Mouse (Mus musculus) adrenal gland, postnatal 10 days (tissue): ENCODE results near the gene Entpd1. TPM values are rescaled to one million over a fixed set of nuclear protein-coding genes. Genes with fewer than 3 reads are reported as not detected.
"Not testable (repeated sequence)": the region's sequence is repeated elsewhere in the genome, so short reads cannot be mapped to it uniquely, and the experiment has no call there.

Experiments
- DNase-seq: peaks from one replicate; pipeline ENCODE4 v3.0.0; 2021; ENCODE audit warnings: mixed read lengths
- long read RNA-seq, 2 experiments: library from polyadenylated mRNA; stranded (forward); transcript quantifications; one replicate each; pipeline ENCODE4 v2.0.0; 2021
- total RNA-seq, 2 experiments: library from RNA; stranded (reverse); gene quantifications; 2 replicates each; pipeline ENCODE4 v1.2.3; 2021

The Entpd1 gene
- 10 to 100 TPM; 27.2 to 32.8 TPM for total RNA-seq
- long read RNA-seq, experiment 1, full-length matches to known transcripts, result 5 of 12 reads
- long read RNA-seq, experiment 1, partial matches to known transcripts, result 1 of 12 reads
- long read RNA-seq, experiment 1, other reads (novel, unspliced or antisense), result 6 of 12 reads
- long read RNA-seq, experiment 2, full-length matches to known transcripts, result 3 of 7 reads
- long read RNA-seq, experiment 2, partial matches to known transcripts, result 0 of 7 reads
- long read RNA-seq, experiment 2, other reads (novel, unspliced or antisense), result 4 of 7 reads

DNA sequence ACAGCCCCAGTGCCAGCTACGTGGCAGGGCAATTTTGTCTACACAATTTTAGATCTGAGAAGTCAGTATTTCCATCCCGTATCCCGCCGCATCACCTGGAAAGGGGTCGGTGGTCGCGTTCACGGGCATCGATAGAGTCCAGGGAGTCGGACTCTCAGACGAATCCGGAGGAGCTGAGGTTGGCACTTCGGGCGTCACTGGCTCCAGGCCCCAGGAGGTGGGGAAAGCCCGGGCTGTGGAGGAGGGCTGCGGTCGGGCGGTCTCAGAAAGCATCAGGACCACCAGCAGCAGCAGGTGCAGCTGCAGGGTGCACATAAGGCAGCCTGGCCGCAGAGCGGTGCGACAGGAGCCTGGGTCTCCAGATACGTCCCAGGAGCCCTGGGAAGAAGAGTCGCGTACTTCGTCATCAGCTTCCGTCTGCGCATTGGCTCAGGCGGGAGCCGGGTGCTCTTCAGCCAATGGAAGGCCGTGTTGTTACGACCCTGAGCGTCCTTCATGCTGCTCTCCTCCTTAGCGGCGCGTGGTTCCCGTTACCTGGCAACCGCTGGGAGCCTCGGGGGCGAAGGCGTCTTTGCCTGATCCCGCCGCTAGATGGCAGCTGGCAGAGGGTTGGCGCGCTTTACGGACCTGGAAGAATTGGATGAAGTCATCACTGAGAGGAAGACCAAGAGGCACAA is at the start of gene Entpd1, which contains the start of gene Tctn3:
Gene Entpd1 (plus strand): TSS at position 537 of the 677 bp plus-strand sequence.
Gene Tctn3 (minus strand): TSS at position 404 of the 677 bp plus-strand sequence.
- DNase-seq, result peak; percentile 97

DNA sequence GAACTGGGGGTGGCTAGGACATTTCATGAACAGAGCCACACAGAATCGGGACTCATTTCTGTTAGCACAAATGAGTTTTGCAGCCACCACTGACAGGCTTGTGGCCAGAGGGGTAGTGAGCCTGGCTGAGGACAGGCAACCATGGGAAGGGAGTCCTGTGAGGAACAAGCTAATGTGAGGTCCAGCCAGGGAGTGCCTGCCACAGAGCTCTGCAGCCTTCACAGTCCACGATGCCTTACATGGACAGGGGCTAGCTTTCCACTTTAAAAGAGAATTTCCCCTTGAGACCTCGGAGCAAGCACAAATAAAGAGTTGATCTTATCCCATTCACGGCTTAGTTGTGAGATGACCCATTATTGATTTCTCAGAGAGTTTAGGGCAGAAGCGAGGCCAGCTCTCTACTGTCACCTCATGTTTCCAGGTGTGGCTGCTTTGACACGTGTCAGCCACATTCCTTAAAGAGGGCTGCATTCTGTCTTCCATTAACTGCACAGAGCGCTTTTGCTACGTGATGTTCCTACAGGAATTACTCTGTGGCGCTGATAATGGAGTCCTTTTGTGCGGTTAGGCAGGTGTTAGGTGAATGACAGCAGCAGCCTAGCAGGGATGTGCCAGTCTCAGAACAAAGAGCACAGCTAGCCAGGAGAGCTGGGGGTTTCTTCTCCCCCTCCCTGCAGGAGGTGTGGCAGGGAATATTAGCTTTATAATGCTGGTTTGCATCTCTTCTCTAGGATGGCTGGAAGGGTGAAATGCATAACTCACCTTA is 48.1 kb upstream of the Entpd1 start:
- DNase-seq, result no peak

DNA sequence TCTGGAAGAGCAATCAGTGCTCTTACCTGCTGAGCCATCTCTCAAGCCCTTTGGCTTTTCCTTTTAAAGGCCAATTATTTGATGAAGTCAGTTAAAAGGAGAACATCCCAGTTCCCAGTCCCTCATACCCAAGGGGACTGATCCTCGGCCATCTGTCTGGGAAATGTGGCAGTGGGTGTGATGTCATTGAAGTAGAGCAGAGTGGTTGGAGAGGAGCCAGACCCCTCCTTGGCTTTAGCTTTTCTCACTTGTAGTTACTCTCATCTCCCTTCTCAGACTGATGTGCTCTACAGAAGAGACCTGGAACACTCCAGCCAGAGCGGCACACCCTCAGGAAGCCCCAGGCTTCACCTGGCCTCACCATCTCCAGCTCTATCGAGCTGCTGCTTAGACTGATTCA is 44.5 kb upstream of the Entpd1 start:
- no peak for DNase-seq

DNA sequence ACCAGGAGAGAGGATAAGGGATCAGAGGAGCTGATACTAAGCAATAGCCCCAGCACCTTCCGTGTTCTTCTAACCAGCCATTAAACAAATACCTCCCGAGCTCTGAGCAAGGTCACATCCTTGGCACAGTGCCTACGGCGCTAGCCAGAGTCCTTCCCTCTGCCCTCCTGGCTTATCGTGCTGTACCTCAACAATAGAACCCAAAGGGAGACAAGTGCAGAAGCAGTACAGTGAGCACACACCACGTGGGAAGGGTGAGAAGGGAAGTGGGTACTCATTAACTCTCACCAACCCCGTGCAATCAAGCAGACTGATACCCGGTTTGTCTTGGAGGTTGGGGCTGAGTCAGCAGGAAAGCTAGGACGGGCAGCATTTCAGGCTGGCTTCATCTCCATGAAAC is 41.4 kb upstream of the Entpd1 start:
- peak; percentile 75 for DNase-seq

DNA sequence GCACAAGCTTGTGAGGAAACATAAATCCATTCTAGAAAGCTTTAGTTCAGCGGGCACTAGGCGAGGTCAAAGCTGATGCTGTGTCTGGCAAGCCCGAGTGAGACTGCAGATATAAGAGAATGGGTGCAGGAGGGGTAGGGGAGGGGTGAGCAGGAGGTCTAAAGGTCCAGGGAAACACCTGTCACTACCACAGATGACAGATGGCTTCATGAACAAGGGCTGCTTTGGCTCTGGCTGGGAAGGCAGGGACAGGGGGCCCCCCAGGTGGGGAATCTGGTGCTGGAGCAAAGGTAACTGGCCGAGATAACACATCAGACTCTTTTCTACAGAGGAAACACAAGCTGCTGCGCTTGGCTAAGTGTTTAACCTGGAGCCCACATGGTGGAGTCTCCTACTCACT is 36.7 kb upstream of the Entpd1 start:
- DNase-seq, result no peak

DNA sequence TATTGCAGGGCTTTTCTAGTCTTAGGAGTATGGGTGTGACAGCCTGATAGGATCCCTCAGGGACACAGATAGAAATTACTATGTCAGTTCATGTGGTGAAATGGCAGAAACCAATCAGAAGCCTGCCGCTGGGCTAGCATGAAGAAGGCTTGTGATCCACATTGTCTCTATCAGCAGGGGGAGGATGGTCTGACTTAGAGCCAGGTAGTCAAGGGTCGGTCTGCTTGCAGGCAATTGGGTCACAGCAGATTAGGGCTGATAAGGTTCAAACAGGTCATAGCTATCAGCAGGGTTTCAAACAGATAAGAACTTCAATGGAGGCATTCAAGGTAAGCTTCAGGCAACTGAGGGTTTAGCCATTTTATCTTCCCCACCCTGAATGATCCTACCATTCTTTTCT is 31.3 kb upstream of the Entpd1 start:
- no peak for DNase-seq

DNA sequence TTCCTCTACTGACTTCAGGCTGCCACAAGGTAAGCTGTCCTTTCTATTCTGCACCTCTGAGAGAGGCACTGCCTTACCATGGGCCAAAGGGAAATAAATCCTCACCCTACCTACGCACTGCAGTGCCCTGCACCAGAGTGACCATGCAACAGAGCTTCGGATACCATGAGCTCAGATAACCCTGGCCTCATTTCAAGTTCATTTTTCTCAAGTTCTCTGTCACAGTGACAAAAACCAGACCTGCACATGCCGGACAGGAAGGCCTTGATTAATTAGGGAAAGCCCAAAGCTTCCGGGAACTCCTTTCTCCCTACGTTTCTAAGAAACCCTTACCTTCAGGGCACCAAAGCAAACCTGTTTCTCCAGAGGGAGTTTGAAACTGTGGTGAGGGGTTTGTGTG is 30.5 kb upstream of the Entpd1 start:
- no peak for DNase-seq

DNA sequence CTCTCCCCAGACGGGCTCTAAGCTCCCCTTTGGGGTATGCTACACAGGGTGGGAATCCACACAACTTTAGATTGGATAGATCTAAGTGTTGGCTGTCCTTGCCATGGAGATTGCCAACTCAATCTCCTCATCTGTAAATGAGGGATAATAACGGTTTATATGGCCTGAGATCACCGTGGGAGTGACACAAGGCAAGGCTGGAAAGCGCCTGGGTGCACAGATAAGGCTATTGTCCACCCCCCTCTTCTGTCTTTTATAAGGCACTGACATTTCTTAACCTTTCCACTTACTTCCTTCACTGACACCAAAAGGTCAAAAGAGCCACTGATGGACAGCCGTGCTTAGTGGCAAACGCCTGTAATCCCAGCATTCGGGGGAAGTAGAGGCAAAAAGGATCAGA is 25.3 kb upstream of the Entpd1 start:
- no peak for DNase-seq

DNA sequence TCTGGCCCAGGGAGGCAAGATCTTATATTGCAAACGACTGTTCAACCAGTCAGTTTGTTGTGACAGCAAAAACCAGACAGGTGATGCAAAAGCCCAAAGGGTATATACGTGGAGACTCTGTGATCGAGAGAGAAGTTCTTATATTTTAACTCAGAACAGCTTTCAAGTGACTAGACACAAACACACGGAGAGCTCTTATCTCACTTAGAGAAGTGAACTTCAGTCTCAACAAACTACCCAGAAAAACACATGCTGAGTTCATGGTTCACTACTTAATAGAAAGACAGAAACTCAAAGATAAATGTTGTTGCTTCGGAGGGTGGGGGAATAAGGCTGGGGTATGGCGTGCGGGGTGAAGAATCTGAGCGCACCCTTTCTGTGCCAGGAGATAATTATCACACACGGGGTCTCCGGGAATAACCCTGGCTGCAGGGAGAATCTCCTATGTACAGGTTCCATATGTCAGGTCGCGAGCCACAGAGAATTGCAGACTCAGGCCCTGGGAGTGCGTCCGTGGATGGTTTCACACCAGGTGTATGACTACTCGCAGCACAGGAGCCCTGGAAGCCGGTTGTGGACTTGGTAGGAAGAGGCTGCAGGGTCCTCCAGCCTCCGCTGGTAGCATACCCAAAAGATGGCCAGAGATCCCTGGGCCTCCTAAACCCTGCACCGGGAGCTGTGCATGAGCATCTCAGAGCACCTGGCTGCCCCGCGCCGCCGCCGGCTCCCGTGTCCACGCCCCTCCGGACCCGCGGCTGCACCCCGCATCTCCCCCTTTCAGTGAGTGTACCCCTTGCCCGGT is 24.5 kb upstream of the Entpd1 start:
- no peak for DNase-seq

DNA sequence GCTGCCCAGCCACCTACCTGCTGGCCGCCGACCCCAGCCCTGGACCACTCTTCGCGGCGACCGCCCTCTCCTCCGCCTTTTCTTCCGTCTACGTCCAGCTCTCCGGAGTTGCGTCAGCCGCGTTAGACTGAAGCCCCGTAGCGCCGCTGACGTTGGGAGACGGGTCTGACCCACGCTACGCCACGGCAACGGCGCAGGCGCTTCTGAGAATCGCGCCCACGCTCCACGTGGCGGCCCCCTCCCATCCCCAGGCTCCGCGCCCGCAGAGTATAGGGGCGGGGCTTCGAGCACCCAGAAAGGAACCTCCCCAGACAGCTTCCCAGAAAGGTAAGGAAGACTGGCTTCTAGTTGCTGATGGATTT is 23.9 kb upstream of the Entpd1 start, which contains the start of gene Aldh18a1:
Gene Aldh18a1 (minus strand): TSS at position 171 of the 362 bp plus-strand sequence.
- DNase-seq, result peak; percentile 96

DNA sequence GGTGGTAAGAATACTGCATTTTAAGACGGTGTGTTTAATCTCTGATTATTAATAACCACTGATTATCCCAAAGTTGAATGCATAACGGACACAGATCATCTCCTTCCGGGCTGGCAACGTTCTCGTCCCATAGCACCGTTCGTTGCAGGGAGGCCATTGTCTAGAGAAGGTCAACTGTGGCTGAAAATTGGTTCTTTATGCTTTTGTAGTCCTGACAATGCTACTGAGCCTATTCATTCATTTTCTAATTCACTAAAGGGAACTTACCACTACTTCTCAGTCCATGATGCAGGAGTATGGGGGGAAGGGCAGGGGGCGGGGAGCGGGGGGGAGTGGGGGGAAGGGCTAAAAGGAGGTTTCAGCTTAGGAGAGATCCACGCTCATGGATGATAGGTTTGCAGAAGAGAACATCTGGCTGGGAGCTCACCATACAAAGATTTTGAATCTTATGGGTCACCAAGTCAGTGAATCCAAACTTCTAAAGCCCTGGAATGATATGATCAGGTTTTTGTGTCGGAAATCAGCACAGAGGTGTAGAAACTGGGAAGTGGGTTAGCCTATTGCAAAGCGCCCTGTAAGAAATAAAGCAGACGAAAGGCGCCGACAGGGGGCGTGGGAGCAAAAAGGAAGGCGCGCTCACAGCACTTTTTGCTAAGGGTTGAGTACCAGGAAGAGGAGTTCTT is 23.2 kb upstream of the Entpd1 start:
- DNase-seq, result peak; percentile 92

DNA sequence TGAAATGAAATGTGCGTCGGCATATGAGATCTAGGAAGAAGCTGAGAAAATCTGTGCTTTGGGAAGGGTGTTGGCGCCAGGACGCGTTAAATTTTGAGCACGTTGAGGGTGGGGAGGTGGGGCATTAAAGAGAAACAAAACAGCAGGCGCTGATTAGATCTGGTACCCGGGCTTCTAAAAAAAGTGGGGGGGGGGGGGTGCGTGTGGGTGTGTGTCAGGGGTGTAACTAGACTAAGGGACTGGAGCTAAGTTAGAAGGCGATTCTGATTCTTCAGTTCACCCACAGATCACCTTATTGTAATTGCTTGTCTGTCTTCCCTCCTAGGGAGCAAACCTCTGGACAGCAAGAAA is 22.7 kb upstream of the Entpd1 start:
- DNase-seq, result no peak

DNA sequence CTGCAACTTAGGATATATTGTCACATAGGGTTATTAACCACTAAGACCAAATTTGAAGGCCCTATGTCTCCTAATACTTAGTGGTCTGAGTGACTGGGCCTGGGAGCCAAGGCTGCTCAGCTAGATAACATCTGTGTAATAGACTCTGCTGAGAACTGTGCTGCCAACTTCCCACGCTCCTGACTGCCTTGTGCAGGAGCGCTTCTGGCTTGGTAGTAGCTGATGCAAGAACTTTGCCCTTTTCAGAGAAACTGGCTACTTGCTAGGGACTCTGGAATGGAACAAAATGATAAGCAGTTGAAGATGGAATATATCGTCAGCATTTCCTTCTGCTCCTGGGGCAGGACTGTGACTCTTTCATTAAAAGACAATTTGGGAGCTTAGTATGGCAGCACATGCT is 16.9 kb upstream of the Entpd1 start:
- peak; percentile 8 for DNase-seq

DNA sequence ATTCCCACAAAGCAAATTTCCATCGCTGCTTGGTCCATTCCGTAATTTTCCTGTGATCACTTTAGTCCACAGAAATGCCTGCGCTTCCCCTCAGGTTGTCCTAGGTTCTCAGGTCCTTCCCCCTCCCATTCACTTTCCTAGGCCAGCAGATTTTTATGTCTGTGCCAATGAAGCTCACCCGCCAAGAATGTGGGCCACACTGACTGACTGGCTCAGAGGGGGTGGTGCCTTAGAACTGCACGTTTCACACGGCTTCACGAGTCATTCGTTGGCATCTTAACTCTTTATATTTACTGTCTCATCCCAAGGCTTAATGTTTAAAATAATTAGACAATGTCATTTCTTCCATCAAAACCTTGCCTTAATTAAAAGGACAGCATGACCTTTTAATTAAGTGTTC is 16.3 kb upstream of the Entpd1 start:
- DNase-seq, result peak; percentile 16

DNA sequence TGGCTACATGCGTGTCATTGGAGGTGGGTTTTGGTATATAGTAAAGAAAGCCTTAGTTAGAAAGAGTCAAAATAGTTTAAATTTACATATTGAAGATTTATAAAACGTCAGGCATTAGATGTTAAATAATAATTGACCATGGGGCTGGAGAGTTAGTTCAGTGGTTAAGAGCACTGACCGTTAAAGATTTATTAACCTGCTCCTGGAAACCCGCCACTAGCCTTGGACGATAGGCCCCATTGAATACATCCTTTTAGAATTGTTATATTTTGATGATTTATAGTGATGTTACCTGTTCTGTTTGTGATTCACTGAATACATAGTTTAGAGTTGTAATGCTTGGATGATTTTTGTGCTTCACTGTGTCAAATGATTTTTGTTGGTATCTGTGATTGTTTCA is 11.3 kb upstream of the Entpd1 start:
- DNase-seq, result not testable (repeated sequence)

DNA sequence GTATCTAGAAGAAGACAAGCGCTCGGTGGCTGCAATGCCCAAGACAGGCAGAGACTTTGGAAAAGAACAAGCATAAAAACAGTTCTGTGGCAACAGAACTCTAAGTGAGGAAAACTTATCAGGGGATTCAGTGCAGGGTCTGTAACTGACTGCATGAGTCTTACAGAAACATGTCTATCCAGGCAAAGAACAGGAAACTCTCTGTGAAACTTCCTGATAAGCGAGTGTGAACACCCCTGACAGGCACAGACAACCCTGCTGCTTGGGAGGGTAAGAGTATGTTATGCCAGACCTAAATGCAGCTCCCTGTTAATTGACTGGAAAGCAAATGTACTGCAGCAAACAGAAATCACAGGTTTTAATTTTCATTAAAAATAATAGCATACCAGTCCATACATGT is 10.3 kb upstream of the Entpd1 start:
- no peak for DNase-seq

DNA sequence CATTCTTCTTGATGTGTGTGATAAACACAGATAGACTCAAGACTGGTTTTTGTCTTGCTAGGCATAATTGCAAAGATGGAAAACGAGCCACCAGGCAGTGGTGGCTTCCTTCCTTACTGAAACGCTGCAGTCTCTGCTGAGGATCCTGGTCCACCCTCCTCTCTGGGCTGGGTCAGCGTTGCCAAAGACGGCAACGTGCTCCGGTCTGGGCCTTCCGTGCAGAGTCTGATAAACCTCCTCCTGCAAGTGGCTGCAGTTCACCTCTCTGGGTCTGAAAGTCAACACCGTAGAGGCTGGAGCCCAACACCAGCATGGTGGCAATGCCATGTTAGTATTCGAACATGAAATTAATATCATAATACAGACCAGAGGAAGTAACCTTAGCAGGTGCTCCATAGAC is 7.0 kb upstream of the Entpd1 start:
- DNase-seq, result no peak

DNA sequence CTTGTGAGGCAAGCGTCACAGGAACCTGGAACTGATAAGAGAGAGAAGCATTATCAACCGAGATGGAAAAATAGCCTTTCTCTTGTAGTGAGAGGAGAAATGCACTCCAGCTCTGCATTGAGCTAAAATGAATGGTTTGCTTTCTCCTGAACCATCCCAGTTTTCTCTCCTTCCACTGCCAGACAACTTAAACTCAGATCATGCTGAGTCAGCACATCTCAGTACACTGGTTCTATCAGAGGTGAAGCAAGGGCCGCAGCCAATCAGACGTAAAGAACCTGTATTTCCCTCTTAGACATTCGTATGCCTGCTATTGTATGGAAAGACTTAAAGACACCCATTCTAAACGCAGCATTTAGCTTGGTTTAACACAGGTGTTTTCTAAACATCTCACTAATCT is 4.5 kb upstream of the Entpd1 start:
- no peak for DNase-seq

DNA sequence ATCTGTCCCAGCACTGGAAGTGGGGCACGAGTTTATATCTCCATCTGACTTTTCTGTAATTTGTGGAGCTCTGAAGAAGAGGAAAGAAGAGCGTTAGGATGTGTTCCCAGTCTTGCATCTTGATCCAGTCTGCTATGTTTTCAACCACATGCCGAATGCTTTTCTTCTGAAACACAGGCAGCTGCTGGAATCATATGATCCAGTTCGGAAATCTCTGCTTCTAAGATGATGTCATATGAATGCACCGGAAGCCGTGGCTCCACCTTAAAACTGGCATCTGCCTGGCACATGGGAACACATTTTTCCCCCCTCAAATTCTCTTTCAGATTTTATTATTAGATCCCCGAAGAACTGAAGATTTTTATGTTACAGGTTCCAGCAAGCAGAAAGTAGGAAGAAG is 2.6 kb downstream of the Entpd1 start:
- no peak for DNase-seq

DNA sequence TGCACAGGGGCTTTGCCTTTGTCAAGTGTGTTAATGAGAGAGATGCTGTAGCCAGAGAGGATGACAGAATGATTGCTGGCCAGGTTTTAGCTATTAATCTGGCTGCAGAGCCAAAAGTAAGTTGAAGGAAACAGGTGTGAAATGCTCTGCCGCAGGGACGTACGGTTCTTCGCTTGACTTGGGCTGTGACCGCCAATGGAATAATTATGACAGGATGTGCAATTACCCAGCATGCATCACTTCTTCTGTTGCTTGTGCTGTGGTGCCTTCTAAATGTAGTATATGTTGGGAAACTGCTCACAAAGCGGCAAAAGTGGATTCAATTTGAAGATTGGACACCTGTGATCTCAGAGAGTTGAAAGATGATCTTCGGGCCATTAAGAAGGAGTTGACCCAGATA is 3.9 kb downstream of the Entpd1 start:
- DNase-seq, result no peak

DNA sequence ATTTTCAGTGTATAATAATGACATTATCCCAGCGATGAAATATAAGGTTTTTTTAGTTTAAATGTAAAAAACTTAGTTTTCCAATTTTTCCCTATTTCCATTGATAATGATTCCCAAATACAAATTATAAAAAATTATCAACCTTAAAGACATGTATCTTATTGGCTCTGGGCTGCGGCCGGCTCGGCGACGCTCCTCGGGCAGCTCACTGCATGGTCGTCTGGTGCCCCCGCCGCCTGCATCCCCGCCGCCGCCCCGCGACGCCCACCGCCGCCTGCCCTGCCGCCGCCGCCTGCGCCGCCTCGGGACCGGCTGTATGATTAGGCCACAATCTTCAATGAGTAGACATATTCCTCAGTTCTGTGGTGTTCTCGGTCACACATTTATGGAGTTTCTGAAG is 9.4 kb downstream of the Entpd1 start:
- DNase-seq, result not testable (repeated sequence)

DNA sequence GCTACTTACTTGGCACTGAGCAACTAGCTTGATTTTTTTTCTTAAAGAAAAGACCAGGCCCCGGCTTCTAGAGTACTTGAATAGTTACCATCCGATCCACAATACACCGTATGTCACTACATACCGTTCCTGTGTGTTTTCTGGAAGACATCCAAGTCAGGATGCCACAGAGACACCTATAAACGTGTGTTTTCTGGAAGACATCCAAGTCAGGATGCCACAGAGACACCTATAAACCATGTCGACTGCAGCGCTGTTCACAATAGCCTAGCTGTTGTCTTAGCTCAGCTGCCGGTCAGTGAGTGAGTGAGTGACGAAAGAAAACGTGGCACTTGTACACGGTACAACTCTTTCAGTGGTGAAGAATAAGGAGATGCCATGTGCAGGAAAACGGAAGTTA is 13.8 kb downstream of the Entpd1 start:
- no peak for DNase-seq
